Mouse (Mus musculus) urinary bladder, postnatal 25 days (tissue): ENCODE measurements around the gene Srpk1.

ENCODE experiments used
- DNase-seq: peaks from one replicate; pipeline ENCODE4 v3.0.0; 2022; ENCODE audit warnings: low spot score

Srpk1 gene

GRCm38 (mm10) chr17:28613096-28613495 is 9.4 kb downstream of the Srpk1 start:
- no peak for DNase-seq

- DNase-seq: no peak
Measured at GRCm38 (mm10) chr17:28612603-28613002, 9.9 kb downstream of the Srpk1 start.

- no peak for DNase-seq
Measured at GRCm38 (mm10) chr17:28609543-28609942, 13.0 kb downstream of the Srpk1 start.

- DNase-seq: no peak
Measured at GRCm38 (mm10) chr17:28601557-28602250, 20.8 kb downstream of the Srpk1 start.

GRCm38 (mm10) chr17:28600780-28601179 is 21.7 kb downstream of the Srpk1 start:
- no peak for DNase-seq

GRCm38 (mm10) chr17:28593965-28594364 is 28.5 kb downstream of the Srpk1 start:
- DNase-seq: no peak

GRCm38 (mm10) chr17:28592998-28593397 is 29.5 kb downstream of the Srpk1 start:
- DNase-seq: peak; percentile 71

- no peak for DNase-seq
Measured at GRCm38 (mm10) chr17:28591476-28591875, 31.0 kb downstream of the Srpk1 start.

GRCm38 (mm10) chr17:28590596-28590995 is 31.9 kb downstream of the Srpk1 start:
- DNase-seq: no peak

- DNase-seq: no peak
Measured at GRCm38 (mm10) chr17:28588591-28588990, 33.9 kb downstream of the Srpk1 start.

- DNase-seq: no peak
Measured at GRCm38 (mm10) chr17:28586509-28586908, 36.0 kb downstream of the Srpk1 start.

GRCm38 (mm10) chr17:28581056-28581455 is 41.5 kb downstream of the Srpk1 start:
- DNase-seq: no peak

GRCm38 (mm10) chr17:28580396-28580795 is 42.1 kb downstream of the Srpk1 start:
- peak; percentile 61 for DNase-seq

- DNase-seq: peak; percentile 24
Measured at GRCm38 (mm10) chr17:28575244-28576125, 47.0 kb downstream of the Srpk1 start, which contains the start of gene Lhfpl5. Lhfpl5 (plus strand) TSS chr17:28575641.

GRCm38 (mm10) chr17:28572941-28573340 is 49.6 kb downstream of the Srpk1 start:
- DNase-seq: no peak

- DNase-seq: no peak
Measured at GRCm38 (mm10) chr17:28572521-28572920, 50.0 kb downstream of the Srpk1 start.

- no peak for DNase-seq
Measured at GRCm38 (mm10) chr17:28571868-28572267, 50.6 kb downstream of the Srpk1 start.

GRCm38 (mm10) chr17:28567541-28567940 is 55.0 kb downstream of the Srpk1 start:
- DNase-seq: no peak

- no peak for DNase-seq
Measured at GRCm38 (mm10) chr17:28565181-28565580, 57.3 kb downstream of the Srpk1 start.

GRCm38 (mm10) chr17:28561613-28562012 is 60.9 kb downstream of the Srpk1 start:
- no peak for DNase-seq

- no peak for DNase-seq
Measured at GRCm38 (mm10) chr17:28560598-28560997, 61.9 kb downstream of the Srpk1 start, which contains the start of gene Clps. Clps (minus strand) TSS chr17:28560766.

GRCm38 (mm10) chr17:28557772-28558171 is 64.7 kb downstream of the Srpk1 start:
- DNase-seq: no peak
